8 mouse cellular contexts compared by ENCODE assay signal in genomic region chr17:35021842-35022477, GRCm38 (mm10). TPM values are rescaled to one million over a fixed set of nuclear protein-coding genes. Genes with fewer than 3 reads are reported as not detected.
DNase-seq lines count a peak whose midpoint lies in the region; ATAC-seq lines count a peak whose summit lies in the region.

No protein-coding gene starts in this region.

- H3K9ac ChIP-seq in midbrain, embryonic 16.5 days (ENCODE audit: low read depth, low read length), result no peak overlapping the region
- no peak overlapping the region for H3K9ac ChIP-seq in liver, embryonic 11.5 days (ENCODE audit: low read depth, low read length)
- H3K9ac ChIP-seq in stomach, embryonic 15.5 days, result no peak overlapping the region

- H3K9me3 ChIP-seq in midbrain, embryonic 10.5 days (replicated peaks), result no peaks in the 10 kb centered on the region
- H3K9me3 ChIP-seq in midbrain, embryonic 16.5 days (replicated peaks; ENCODE audit: control insufficient read depth, low read length, poor library complexity, severe bottlenecking), result no peaks in the 10 kb centered on the region
- no peaks in the 10 kb centered on the region for H3K9me3 ChIP-seq in heart, embryonic 10.5 days
- no peaks in the 10 kb centered on the region for H3K9me3 ChIP-seq in liver, embryonic 11.5 days (ENCODE audit: control insufficient read depth, low read length)
- no peaks in the 10 kb centered on the region for H3K9me3 ChIP-seq in stomach, embryonic 15.5 days

- DNase-seq in midbrain, embryonic 10.5 days (ENCODE audit: low spot score), result no peak
- peak; percentile 90 for DNase-seq in heart, embryonic 10.5 days (ENCODE audit: low spot score)
- peak; percentile 65 for DNase-seq in liver, embryonic 11.5 days (ENCODE audit: low spot score)
- no peak for DNase-seq in adrenal gland, adult 18-20 months (ENCODE audit: low spot score in 2 of 2)
- no peak for DNase-seq in left cerebral cortex, adult 8-10 months (ENCODE audit: low spot score in 2 of 2)

- H3K4me2 ChIP-seq in midbrain, embryonic 16.5 days (ENCODE audit: low read length), result no peak overlapping the region
- H3K4me2 ChIP-seq in liver, embryonic 11.5 days, result peak overlapping the region; percentile 57
- H3K4me2 ChIP-seq in stomach, embryonic 15.5 days, result no peak overlapping the region; the same call in 1 of the 2 replicates

- peaks cover 45% of the 10 kb centered on the region for H3K4me1 ChIP-seq in midbrain, embryonic 10.5 days
- no peaks in the 10 kb centered on the region; the same call in 1 of the 2 replicates for H3K4me1 ChIP-seq in midbrain, embryonic 16.5 days (ENCODE audit: control insufficient read depth, insufficient read depth, low read length)
- peaks cover 49% of the 10 kb centered on the region for H3K4me1 ChIP-seq in heart, embryonic 10.5 days
- peaks cover 42% of the 10 kb centered on the region for H3K4me1 ChIP-seq in liver, embryonic 11.5 days (replicated peaks; ENCODE audit: control insufficient read depth, insufficient read depth, low read length)
- peaks cover 35% of the 10 kb centered on the region for H3K4me1 ChIP-seq in stomach, embryonic 15.5 days

- no peak for ATAC-seq in midbrain, embryonic 16.5 days
- peak; percentile 89 for ATAC-seq in liver, embryonic 11.5 days (replicated peaks; ENCODE audit: low FRiP score)
- peak; percentile 24; the same call in 1 of the 2 replicates for ATAC-seq in stomach, embryonic 15.5 days (ENCODE audit: insufficient read depth, low FRiP score, low read depth)
- ATAC-seq in erythroblast, adult 5-6 weeks (replicated peaks; ENCODE audit: low FRiP score, poor library complexity, severe bottlenecking), result no peak

- peak overlapping the region; percentile 86 for H3K27ac ChIP-seq in midbrain, embryonic 10.5 days (replicated peaks)
- no peak overlapping the region for H3K27ac ChIP-seq in midbrain, embryonic 16.5 days (ENCODE audit: low read length)
- peak overlapping the region; percentile 81 for H3K27ac ChIP-seq in heart, embryonic 10.5 days
- peak overlapping the region; percentile 66 for H3K27ac ChIP-seq in liver, embryonic 11.5 days (ENCODE audit: low read depth, low read length)
- peak overlapping the region; percentile 21; the same call in 1 of the 2 replicates for H3K27ac ChIP-seq in stomach, embryonic 15.5 days

- WGBS in midbrain, embryonic 10.5 days, result 57% methylated on average over 6 of the region's 6 CpGs
- WGBS in midbrain, embryonic 16.5 days, result 51% methylated on average over 6 of the region's 6 CpGs
- WGBS in heart, embryonic 10.5 days, result 10% methylated on average over 6 of the region's 6 CpGs
- WGBS in liver, embryonic 11.5 days, result 10% methylated on average over 6 of the region's 6 CpGs
- WGBS in stomach, embryonic 15.5 days, result 36% methylated on average over 6 of the region's 6 CpGs

- H3K4me3 ChIP-seq in midbrain, embryonic 10.5 days, result peak overlapping the region; percentile 37; the same call in 1 of the 2 replicates
- no peak overlapping the region for H3K4me3 ChIP-seq in midbrain, embryonic 16.5 days (ENCODE audit: low read depth, low read length)
- H3K4me3 ChIP-seq in heart, embryonic 10.5 days, result 0 out of 2 replicates have a peak overlapping the region, but pooled peaks have one; percentile 25
- H3K4me3 ChIP-seq in liver, embryonic 11.5 days (ENCODE audit: low read depth, low read length), result no peak overlapping the region
- H3K4me3 ChIP-seq in stomach, embryonic 15.5 days (replicated peaks), result no peak overlapping the region

- H3K36me3 ChIP-seq in midbrain, embryonic 10.5 days, result peaks cover 28% of the 10 kb centered on the region
- H3K36me3 ChIP-seq in midbrain, embryonic 16.5 days (ENCODE audit: control insufficient read depth, insufficient read depth, low read length), result no peaks in the 10 kb centered on the region
- H3K36me3 ChIP-seq in heart, embryonic 10.5 days, result peaks cover 4% of the 10 kb centered on the region
- no peaks in the 10 kb centered on the region for H3K36me3 ChIP-seq in liver, embryonic 11.5 days (ENCODE audit: control insufficient read depth, insufficient read depth, low read length)
- H3K36me3 ChIP-seq in stomach, embryonic 15.5 days, result no peaks in the 10 kb centered on the region

- no peaks in the 10 kb centered on the region for H3K27me3 ChIP-seq in midbrain, embryonic 10.5 days (ENCODE audit: low read depth, poor library complexity, severe bottlenecking)
- no peaks in the 10 kb centered on the region for H3K27me3 ChIP-seq in midbrain, embryonic 16.5 days (ENCODE audit: control insufficient read depth, insufficient read depth, low read depth, low read length)
- H3K27me3 ChIP-seq in heart, embryonic 10.5 days (ENCODE audit: insufficient read depth, poor library complexity, severe bottlenecking), result 0 out of 2 replicates have a peak, but pooled peaks cover 6% of the 10 kb centered on the region
- H3K27me3 ChIP-seq in liver, embryonic 11.5 days (replicated peaks; ENCODE audit: control insufficient read depth, insufficient read depth, low read length), result no peaks in the 10 kb centered on the region
- no peaks in the 10 kb centered on the region for H3K27me3 ChIP-seq in stomach, embryonic 15.5 days (replicated peaks)

RNA-seq across cellular contexts. Expression of gene Vwa7, which starts 5.6 kb away (rescaled TPM):
- polyA plus RNA-seq in midbrain, embryonic 10.5 days (2016; fragmentation: Nextera tagmentation; extraction: Ambion mirVana), result 0.19 and 0.28 TPM in 2 replicates
- polyA plus RNA-seq in midbrain, embryonic 16.5 days (2015; fragmentation: Nextera tagmentation; extraction: Ambion mirVana), result 0.16 and 0.26 TPM in 2 replicates
- polyA plus RNA-seq in heart, embryonic 10.5 days (2016; fragmentation: Nextera tagmentation; extraction: Ambion mirVana), result 0.26 and 0.34 TPM in 2 replicates
- polyA plus RNA-seq in liver, embryonic 11.5 days (2014; fragmentation: Nextera tagmentation; extraction: Ambion mirVana), result 0.16 TPM in 2 replicates
- polyA plus RNA-seq in stomach, embryonic 15.5 days (2015; fragmentation: Nextera tagmentation; extraction: Ambion mirVana), result 0.31 TPM in 2 replicates
- total RNA-seq in adrenal gland, adult 18-20 months (2021), result under 1 TPM; 0.50 to 0.61 TPM
- total RNA-seq in left cerebral cortex, adult 8-10 months (2022), result 1 to 10 TPM in 3 of 4 experiments, under 1 TPM in 1; 0.95 to 1.5 (median 1.3) TPM
- total RNA-seq in erythroblast, adult 5-6 weeks (2015; ENCODE audit: low replicate concordance), result not detected in 2 replicates
- not detected in 2 replicates for total RNA-seq in erythroblast, adult 5-6 weeks (2017; ENCODE audit: low replicate concordance)

RNA-seq across cellular contexts. Expression of gene Sapcd1, which starts 5.9 kb away (rescaled TPM):
- polyA plus RNA-seq in midbrain, embryonic 10.5 days (2016; fragmentation: Nextera tagmentation; extraction: Ambion mirVana), result 7.1 and 7.7 TPM in 2 replicates
- 0.71 and 1.1 TPM in 2 replicates for polyA plus RNA-seq in midbrain, embryonic 16.5 days (2015; fragmentation: Nextera tagmentation; extraction: Ambion mirVana)
- 3.3 and 4.0 TPM in 2 replicates for polyA plus RNA-seq in heart, embryonic 10.5 days (2016; fragmentation: Nextera tagmentation; extraction: Ambion mirVana)
- polyA plus RNA-seq in liver, embryonic 11.5 days (2014; fragmentation: Nextera tagmentation; extraction: Ambion mirVana), result 6.9 and 8.5 TPM in 2 replicates
- 13.2 and 14.8 TPM in 2 replicates for polyA plus RNA-seq in stomach, embryonic 15.5 days (2015; fragmentation: Nextera tagmentation; extraction: Ambion mirVana)
- total RNA-seq in adrenal gland, adult 18-20 months (2021), result under 1 TPM in 1 of 2 experiments, not detected in 1; 0.51 TPM
- total RNA-seq in left cerebral cortex, adult 8-10 months (2022), result under 1 TPM in 2 of 4 experiments, not detected in 2; 0.59 to 0.67 TPM
- total RNA-seq in erythroblast, adult 5-6 weeks (2015; ENCODE audit: low replicate concordance), result 2.3 TPM in 1 of 2 replicates, not detected in the other
- total RNA-seq in erythroblast, adult 5-6 weeks (2017; ENCODE audit: low replicate concordance), result not detected in 2 replicates

RNA-seq across cellular contexts. Expression of gene Vars, which starts 21.2 kb away (rescaled TPM):
- polyA plus RNA-seq in midbrain, embryonic 10.5 days (2016; fragmentation: Nextera tagmentation; extraction: Ambion mirVana), result 177 and 210 TPM in 2 replicates
- 54.8 and 56.5 TPM in 2 replicates for polyA plus RNA-seq in midbrain, embryonic 16.5 days (2015; fragmentation: Nextera tagmentation; extraction: Ambion mirVana)
- polyA plus RNA-seq in heart, embryonic 10.5 days (2016; fragmentation: Nextera tagmentation; extraction: Ambion mirVana), result 112 and 166 TPM in 2 replicates
- polyA plus RNA-seq in liver, embryonic 11.5 days (2014; fragmentation: Nextera tagmentation; extraction: Ambion mirVana), result 234 and 245 TPM in 2 replicates
- polyA plus RNA-seq in stomach, embryonic 15.5 days (2015; fragmentation: Nextera tagmentation; extraction: Ambion mirVana), result 119 and 124 TPM in 2 replicates
- total RNA-seq in adrenal gland, adult 18-20 months (2021), result 10 to 100 TPM; 49.8 to 64.8 TPM
- total RNA-seq in left cerebral cortex, adult 8-10 months (2022), result 10 to 100 TPM; 43.5 to 53.0 (median 48.2) TPM
- 24.4 and 33.4 TPM in 2 replicates for total RNA-seq in erythroblast, adult 5-6 weeks (2015; ENCODE audit: low replicate concordance)
- 37.4 and 45.0 TPM in 2 replicates for total RNA-seq in erythroblast, adult 5-6 weeks (2017; ENCODE audit: low replicate concordance)

RNA-seq across cellular contexts. Expression of gene Msh5, which starts 24.6 kb away (rescaled TPM):
- polyA plus RNA-seq in midbrain, embryonic 10.5 days (2016; fragmentation: Nextera tagmentation; extraction: Ambion mirVana), result 5.4 and 6.3 TPM in 2 replicates
- polyA plus RNA-seq in midbrain, embryonic 16.5 days (2015; fragmentation: Nextera tagmentation; extraction: Ambion mirVana), result 1.9 and 2.4 TPM in 2 replicates
- 3.9 and 5.4 TPM in 2 replicates for polyA plus RNA-seq in heart, embryonic 10.5 days (2016; fragmentation: Nextera tagmentation; extraction: Ambion mirVana)
- polyA plus RNA-seq in liver, embryonic 11.5 days (2014; fragmentation: Nextera tagmentation; extraction: Ambion mirVana), result 3.8 and 4.7 TPM in 2 replicates
- 3.8 and 4.8 TPM in 2 replicates for polyA plus RNA-seq in stomach, embryonic 15.5 days (2015; fragmentation: Nextera tagmentation; extraction: Ambion mirVana)
- 1 to 10 TPM; 1.1 to 1.3 TPM for total RNA-seq in adrenal gland, adult 18-20 months (2021)
- 1 to 10 TPM in 1 of 4 experiments, under 1 TPM in 2, not detected in 1; 0.34 to 1.2 (median 0.78) TPM for total RNA-seq in left cerebral cortex, adult 8-10 months (2022)
- 0.38 and 1.5 TPM in 2 replicates for total RNA-seq in erythroblast, adult 5-6 weeks (2015; ENCODE audit: low replicate concordance)
- 5.7 and 8.8 TPM in 2 replicates for total RNA-seq in erythroblast, adult 5-6 weeks (2017; ENCODE audit: low replicate concordance)

RNA-seq across cellular contexts. Expression of gene Clic1, which starts 27.8 kb away (rescaled TPM):
- polyA plus RNA-seq in midbrain, embryonic 10.5 days (2016; fragmentation: Nextera tagmentation; extraction: Ambion mirVana), result 216 and 217 TPM in 2 replicates
- 51.2 and 54.7 TPM in 2 replicates for polyA plus RNA-seq in midbrain, embryonic 16.5 days (2015; fragmentation: Nextera tagmentation; extraction: Ambion mirVana)
- polyA plus RNA-seq in heart, embryonic 10.5 days (2016; fragmentation: Nextera tagmentation; extraction: Ambion mirVana), result 374 and 380 TPM in 2 replicates
- 118 and 134 TPM in 2 replicates for polyA plus RNA-seq in liver, embryonic 11.5 days (2014; fragmentation: Nextera tagmentation; extraction: Ambion mirVana)
- 361 and 363 TPM in 2 replicates for polyA plus RNA-seq in stomach, embryonic 15.5 days (2015; fragmentation: Nextera tagmentation; extraction: Ambion mirVana)
- 10 to 100 TPM; 71.9 to 92.9 TPM for total RNA-seq in adrenal gland, adult 18-20 months (2021)
- 10 to 100 TPM; 10.2 to 18.3 (median 11.8) TPM for total RNA-seq in left cerebral cortex, adult 8-10 months (2022)
- 74.6 and 85.9 TPM in 2 replicates for total RNA-seq in erythroblast, adult 5-6 weeks (2015; ENCODE audit: low replicate concordance)
- 66.9 and 68.8 TPM in 2 replicates for total RNA-seq in erythroblast, adult 5-6 weeks (2017; ENCODE audit: low replicate concordance)

Comparison
In these comparisons a context has a peak if more than half of its experiments do, and no peak if none do; other contexts are left out.
1. H3K4me3 ChIP-seq: peak in midbrain, embryonic 10.5 days (single experiment) and heart, embryonic 10.5 days (single experiment); none in midbrain, embryonic 16.5 days (single experiment), liver, embryonic 11.5 days (single experiment) and stomach, embryonic 15.5 days (single experiment).
2. DNase-seq: peak in heart, embryonic 10.5 days (single experiment) and liver, embryonic 11.5 days (single experiment); none in midbrain, embryonic 10.5 days (single experiment), adrenal gland, adult 18-20 months (0 of 2) and left cerebral cortex, adult 8-10 months (0 of 2).
3. ATAC-seq: peak in liver, embryonic 11.5 days (single experiment) and stomach, embryonic 15.5 days (single experiment); none in midbrain, embryonic 16.5 days (single experiment) and erythroblast, adult 5-6 weeks (single experiment).